Mouse (Mus musculus) forebrain, embryonic 13.5 days (tissue): Measurements from ENCODE around the gene Igtp. TPM values are rescaled to one million over a fixed set of nuclear protein-coding genes. Genes with fewer than 3 reads are reported as not detected.
A peak's percentile ranks its signal among the peaks of the same experiment; 100 is the strongest.
"Not testable (repeated sequence)": the region's sequence is repeated elsewhere in the genome, so short reads cannot be mapped to it uniquely, and the experiment has no call there.

Source experiments
- ATAC-seq: fragments of 200-750 bp; cut with Nextera tagmentation; 2 replicates; pipeline ENCODE4 v1.8.0; 2017
- H3K27ac ChIP-seq: fragments of 300-500 bp; sonication (generic); 2 replicates; pipeline ENCODE4 v1.5.1; 2015; ENCODE audit warnings: inconsistent platforms, mild to moderate bottlenecking, moderate library complexity
- H3K27me3 ChIP-seq: fragments of 300-500 bp; sonication (generic); 2 replicates; pipeline ENCODE4 v1.6.1; 2015; ENCODE audit warnings: mild to moderate bottlenecking, inconsistent platforms
- H3K36me3 ChIP-seq: fragments of 300-500 bp; sonication (generic); 2 replicates; pipeline ENCODE4 v1.6.1; 2015; ENCODE audit warnings: mild to moderate bottlenecking, inconsistent platforms; ENCODE audit not compliant: poor library complexity, severe bottlenecking
- H3K4me1 ChIP-seq: fragments of 300-500 bp; sonication (generic); 2 replicates; pipeline ENCODE4 v1.6.1; 2015; ENCODE audit warnings: inconsistent platforms
- H3K4me2 ChIP-seq: fragments of 300-500 bp; sonication (generic); 2 replicates; pipeline ENCODE4 v1.6.1; 2015; ENCODE audit warnings: inconsistent platforms, mild to moderate bottlenecking, moderate library complexity
- H3K4me3 ChIP-seq: fragments of 300-500 bp; sonication (generic); 2 replicates; pipeline ENCODE4 v1.5.1; 2015; ENCODE audit warnings: mild to moderate bottlenecking, inconsistent platforms
- H3K9ac ChIP-seq: fragments of 300-500 bp; sonication (generic); 2 replicates; pipeline ENCODE4 v1.6.1; 2015; ENCODE audit warnings: mild to moderate bottlenecking, inconsistent platforms
- H3K9me3 ChIP-seq: fragments of 300-500 bp; sonication (generic); replicated peaks from 2 replicates; pipeline ENCODE4 v1.6.1; 2016; ENCODE audit warnings: inconsistent platforms
- WGBS: fragments of 180-500 bp; shearing (Covaris S2); methylation state at CpG from one replicate; pipeline ENCODE4 v1.1.7; 2015; 5-methylcytosine and 5-hydroxymethylcytosine counted together
- polyA plus RNA-seq: library from polyadenylated mRNA; unstranded; fragments of >200 nt; fragmentation: Nextera tagmentation; extraction: Ambion mirVana; gene quantifications from 2 replicates; pipeline ENCODE4 v1.2.1, GENCODE M21; 2015

Gene Igtp
- polyA plus RNA-seq, 1 experiment from 2014 or later: 0.83 TPM

DNA sequence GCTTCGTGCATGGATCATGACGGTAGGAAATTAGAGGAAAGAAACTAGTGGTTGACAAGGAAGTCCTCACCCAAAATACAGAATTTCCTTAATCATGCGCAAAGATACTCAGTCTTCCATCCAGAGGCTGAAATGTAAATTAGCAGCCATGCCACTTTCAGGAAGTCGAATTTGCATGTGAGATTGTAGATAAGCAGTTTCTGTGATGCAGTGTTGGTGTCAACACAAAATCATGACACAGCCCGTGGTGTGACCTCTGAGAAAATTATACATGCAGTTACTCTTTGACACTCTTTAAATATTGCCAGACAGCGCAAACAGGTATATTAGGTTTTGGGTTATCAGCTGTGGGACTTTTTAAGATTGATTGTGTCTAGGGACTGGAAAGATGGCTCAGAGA is 9.7 kb upstream of the Igtp start:
- 94% methylated on average over 6 of the region's 6 CpGs for WGBS
- H3K4me3 ChIP-seq: no peak overlapping the region
- no peaks in the 10 kb centered on the region for H3K36me3 ChIP-seq
- H3K9ac ChIP-seq: no peak overlapping the region
- no peaks in the 10 kb centered on the region for H3K27me3 ChIP-seq
- H3K27ac ChIP-seq: no peak overlapping the region
- no peak overlapping the region for H3K4me2 ChIP-seq
- ATAC-seq: no peak
- H3K9me3 ChIP-seq: no peaks in the 10 kb centered on the region
- H3K4me1 ChIP-seq: no peaks in the 10 kb centered on the region

DNA sequence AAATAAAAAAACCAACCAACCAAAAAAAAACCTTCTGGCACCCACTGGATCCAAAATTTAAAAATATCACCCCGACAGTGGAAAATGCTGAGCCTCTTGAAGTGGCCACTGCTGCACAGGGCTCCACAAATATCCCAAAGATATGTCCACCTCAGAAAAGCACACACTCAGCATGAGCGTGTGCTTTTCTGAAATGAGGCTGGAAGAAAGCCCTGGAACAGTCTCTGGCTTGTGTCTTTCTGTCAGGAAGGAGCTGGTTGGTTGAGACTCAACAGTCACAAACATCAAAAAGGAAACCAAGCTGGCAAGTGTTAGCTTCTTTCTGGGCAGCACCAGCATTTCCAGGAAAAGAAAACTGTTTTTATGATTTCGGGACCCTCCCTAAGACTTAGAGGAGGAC is 6.0 kb upstream of the Igtp start:
- 86% methylated on average over 3 of the region's 3 CpGs for WGBS
- H3K4me2 ChIP-seq: no peak overlapping the region

DNA sequence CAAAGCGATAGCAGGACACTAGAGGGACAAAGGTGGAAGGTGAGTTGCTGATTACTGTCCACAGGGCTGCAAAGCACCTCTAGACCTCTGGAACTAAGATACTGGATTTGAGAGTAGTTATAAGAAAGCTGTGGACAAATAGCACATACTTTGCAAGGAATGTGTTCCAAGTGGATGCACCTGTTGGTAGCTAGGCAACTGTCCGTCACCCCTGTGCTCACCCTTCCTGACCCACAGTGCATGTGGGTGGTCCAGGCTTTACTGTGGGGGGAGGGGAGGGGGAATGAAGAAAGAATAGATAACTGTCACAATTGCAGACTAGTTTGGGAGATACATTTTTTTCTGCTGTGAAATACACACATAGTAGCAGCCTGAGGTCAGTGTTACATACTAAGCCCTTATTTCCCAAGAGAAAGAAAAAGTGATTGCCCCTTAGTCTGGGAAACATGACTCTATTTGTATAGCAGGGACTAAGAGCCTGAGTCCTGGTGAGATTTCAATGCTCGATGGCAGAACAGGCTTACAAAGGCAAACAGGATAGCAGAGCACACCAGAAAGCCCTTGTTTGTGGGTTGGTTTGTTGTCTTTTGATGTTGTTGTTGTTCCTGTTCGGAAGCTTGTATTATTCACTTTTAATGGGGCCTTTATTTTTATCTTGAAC is 5.4 kb upstream of the Igtp start:
- Histone ChIP-seq H3K9me3 (no peaks in the 10 kb centered on the region), H3K4me1 (peaks cover under 1% of the 10 kb centered on the region; the same call in 1 of the 2 replicates), H3K27ac (no peak overlapping the region), H3K4me3 (no peak overlapping the region), H3K4me2 (no peak overlapping the region), H3K36me3 (no peaks in the 10 kb centered on the region), H3K27me3 (no peaks in the 10 kb centered on the region), H3K9ac (no peak overlapping the region)
- 45% methylated on average over 4 of the region's 4 CpGs for WGBS
- no peak for ATAC-seq

More for the DNA sequence above, 6.0 kb upstream of the Igtp start:
- Histone ChIP-seq H3K27ac (no peak overlapping the region), H3K9ac (no peak overlapping the region), H3K27me3 (no peaks in the 10 kb centered on the region), H3K4me1 (no peaks in the 10 kb centered on the region), H3K36me3 (no peaks in the 10 kb centered on the region), H3K4me3 (no peak overlapping the region), H3K9me3 (no peaks in the 10 kb centered on the region)
- no peak for ATAC-seq

DNA sequence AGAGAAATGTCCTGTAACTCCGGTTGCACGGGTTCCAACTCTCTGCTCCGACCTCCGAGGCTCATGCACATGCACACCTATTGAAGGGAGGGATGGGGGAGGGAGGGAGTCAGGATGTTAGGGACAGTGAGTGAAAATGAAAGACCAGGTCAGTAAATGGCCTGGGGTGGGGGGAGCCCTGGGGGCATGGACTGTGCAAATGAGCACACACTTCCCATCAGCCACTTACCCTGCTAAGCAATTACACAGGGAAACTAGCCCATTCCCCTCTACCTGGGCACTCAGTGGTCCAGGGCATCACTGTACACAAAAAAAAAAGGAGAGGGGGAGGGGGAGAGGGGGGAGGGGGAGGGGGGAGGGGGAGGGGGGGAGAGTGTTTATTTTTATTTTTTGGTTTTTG is 693 bp upstream of the Igtp start:
- WGBS: 78% methylated on average over 4 of the region's 4 CpGs
- Histone ChIP-seq H3K27ac (no peak overlapping the region), H3K4me2 (peak overlapping the region; percentile 62), H3K9me3 (no peaks in the 10 kb centered on the region), H3K9ac (no peak overlapping the region), H3K4me1 (peaks cover 5% of the 10 kb centered on the region; the same call in 1 of the 2 replicates), H3K4me3 (no peak overlapping the region), H3K27me3 (no peaks in the 10 kb centered on the region), H3K36me3 (no peaks in the 10 kb centered on the region)
- ATAC-seq: no peak

DNA sequence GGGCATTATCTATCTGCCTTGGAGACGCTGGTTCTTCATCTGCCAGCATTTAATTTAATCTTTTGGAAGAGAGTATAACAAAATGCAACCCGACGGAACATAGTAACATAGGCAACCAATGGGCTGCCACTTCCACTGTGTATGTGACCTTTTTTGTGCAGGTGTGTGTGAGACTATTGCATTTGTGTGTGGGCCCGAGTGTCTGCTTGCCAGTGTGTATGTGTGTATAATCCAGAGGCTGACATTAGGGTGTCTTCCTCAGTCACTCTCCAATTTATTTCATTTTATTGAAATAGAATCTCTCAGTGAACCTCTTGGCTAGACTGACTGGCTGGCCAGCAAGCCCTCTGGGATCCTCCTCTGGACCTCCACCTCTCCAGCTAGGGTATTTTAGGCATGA is 870 bp downstream of the Igtp start:
- WGBS: 86% methylated on average over 4 of the region's 4 CpGs
- ATAC-seq: no peak

DNA sequence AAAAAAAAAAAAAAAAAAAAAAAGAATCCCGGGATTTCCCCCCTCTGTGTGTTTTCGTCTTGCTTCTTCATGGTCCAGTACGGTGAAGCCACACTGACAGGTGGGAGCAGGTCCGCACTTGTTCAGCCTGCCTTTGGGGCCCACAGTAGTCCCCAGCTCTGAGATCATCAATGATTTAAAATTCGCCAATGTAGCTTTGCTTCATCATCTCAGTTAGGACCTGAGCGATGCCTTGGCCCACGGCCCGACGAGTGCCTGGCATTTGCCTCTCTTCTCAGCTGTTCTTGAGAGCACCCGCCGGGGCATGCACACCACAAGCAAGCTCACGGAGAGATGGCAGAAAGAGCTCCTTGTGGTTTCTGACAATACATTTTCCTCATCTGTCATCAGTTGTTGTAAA is 1.7 kb downstream of the Igtp start:
- Histone ChIP-seq H3K27ac (no peak overlapping the region), H3K4me1 (peaks cover 5% of the 10 kb centered on the region; the same call in 1 of the 2 replicates), H3K4me3 (no peak overlapping the region), H3K9ac (no peak overlapping the region), H3K9me3 (no peaks in the 10 kb centered on the region), H3K4me2 (no peak overlapping the region), H3K27me3 (no peaks in the 10 kb centered on the region), H3K36me3 (no peaks in the 10 kb centered on the region)
- ATAC-seq: no peak
- WGBS: 91% methylated on average over 12 of the region's 12 CpGs

More for the DNA sequence above, 870 bp downstream of the Igtp start:
- Histone ChIP-seq H3K4me1 (peaks cover 5% of the 10 kb centered on the region; the same call in 1 of the 2 replicates), H3K27ac (no peak overlapping the region), H3K4me2 (no peak overlapping the region), H3K4me3 (no peak overlapping the region), H3K27me3 (no peaks in the 10 kb centered on the region), H3K36me3 (no peaks in the 10 kb centered on the region), H3K9me3 (no peaks in the 10 kb centered on the region), H3K9ac (no peak overlapping the region)

DNA sequence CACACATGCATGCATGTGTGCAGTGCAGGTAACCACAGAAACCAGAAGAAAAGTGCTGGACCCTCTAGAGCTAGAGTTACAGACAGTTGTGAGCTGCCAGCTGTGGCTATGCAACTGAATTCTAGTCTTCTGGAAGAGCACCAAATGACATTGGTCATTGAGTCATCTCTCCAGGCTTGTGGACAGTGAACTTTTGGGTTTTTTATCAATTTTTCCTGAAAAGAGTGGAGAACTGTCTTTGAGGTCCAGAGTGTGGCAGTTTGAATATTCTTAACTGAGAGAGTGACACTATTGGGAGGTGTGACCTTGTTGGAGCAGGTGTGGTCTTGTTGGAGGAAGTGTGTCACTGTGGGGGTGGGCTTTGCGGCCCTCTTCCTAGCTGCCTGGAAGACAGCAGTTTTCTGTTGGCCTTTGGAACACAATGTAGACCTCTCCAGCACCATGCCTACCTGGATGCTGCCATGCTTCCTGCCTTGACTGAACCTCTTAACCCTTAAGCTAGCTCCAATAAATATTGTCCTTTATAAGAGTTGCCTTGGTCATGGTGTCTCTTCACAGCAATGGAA is 11.0 kb downstream of the Igtp start:
- Histone ChIP-seq H3K9me3 (no peaks in the 10 kb centered on the region), H3K4me1 (peaks cover 4% of the 10 kb centered on the region; the same call in 1 of the 2 replicates), H3K9ac (no peak overlapping the region), H3K4me2 (no peak overlapping the region), H3K27ac (no peak overlapping the region), H3K27me3 (no peaks in the 10 kb centered on the region), H3K36me3 (no peaks in the 10 kb centered on the region), H3K4me3 (no peak overlapping the region)
- WGBS: 96% methylated on average over 1 of the region's 1 CpGs
- no peak for ATAC-seq

DNA sequence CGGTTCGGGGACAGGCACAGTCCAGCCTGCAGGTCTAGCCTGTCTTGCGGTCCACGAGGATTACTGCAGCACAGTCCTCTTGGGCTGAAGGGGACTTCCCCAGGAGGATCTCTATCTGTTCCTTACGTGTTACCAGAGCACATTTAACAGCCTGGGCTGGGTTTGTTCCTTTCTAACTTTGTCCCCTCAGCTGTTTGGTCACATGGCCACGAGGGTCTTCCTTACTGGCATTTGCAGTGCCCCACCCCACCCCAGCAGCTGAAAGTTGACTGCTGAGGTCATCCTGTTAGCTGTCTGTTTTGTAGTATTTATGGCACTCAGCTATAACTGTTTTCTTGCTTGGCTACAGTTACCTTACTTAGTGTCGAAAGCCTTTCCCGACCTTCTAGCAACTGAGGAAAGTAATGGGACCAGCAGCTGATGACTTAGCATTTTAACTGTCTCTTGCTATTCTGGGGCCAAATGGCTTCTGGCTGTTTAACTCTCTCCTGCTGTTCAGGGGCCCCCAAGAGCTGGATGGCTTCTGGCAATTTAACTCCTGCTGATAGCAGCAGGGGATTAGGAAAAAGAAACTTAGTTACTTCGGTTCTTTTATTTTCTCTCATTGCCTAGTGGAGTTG is 11.8 kb downstream of the Igtp start:
- Histone ChIP-seq H3K4me1 (peaks cover 4% of the 10 kb centered on the region; the same call in 1 of the 2 replicates), H3K9me3 (no peaks in the 10 kb centered on the region), H3K36me3 (no peaks in the 10 kb centered on the region), H3K27ac (no peak overlapping the region), H3K4me2 (no peak overlapping the region), H3K27me3 (no peaks in the 10 kb centered on the region), H3K4me3 (no peak overlapping the region), H3K9ac (no peak overlapping the region)
- no peak for ATAC-seq
- 18% methylated on average over 9 of the region's 9 CpGs for WGBS

DNA sequence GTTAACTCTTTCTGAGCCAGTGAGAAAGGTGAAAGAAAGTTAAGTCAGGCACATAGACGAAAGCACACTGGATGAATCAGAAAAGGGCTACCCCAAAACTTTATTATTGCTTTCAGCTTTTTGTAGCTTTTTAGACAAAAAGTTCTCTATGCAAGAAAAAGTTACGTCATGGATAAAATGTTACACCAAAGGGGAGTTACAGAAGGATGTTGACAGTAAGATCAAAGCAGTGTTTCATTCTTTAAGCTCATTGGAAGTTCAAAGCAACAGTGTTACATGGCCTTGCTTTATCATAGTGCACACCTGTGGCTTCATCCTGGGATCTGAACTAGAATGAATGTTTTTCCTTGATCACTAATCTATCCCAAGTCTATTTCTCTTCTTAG is 12.3 kb downstream of the Igtp start:
- H3K4me1 ChIP-seq: peaks cover 4% of the 10 kb centered on the region; the same call in 1 of the 2 replicates
- WGBS: 8% methylated on average over 2 of the region's 2 CpGs
- H3K27me3 ChIP-seq: no peaks in the 10 kb centered on the region
- no peak overlapping the region for H3K4me3 ChIP-seq
- H3K9me3 ChIP-seq: no peaks in the 10 kb centered on the region
- no peak overlapping the region for H3K4me2 ChIP-seq
- H3K36me3 ChIP-seq: no peaks in the 10 kb centered on the region
- H3K27ac ChIP-seq: no peak overlapping the region
- no peak overlapping the region for H3K9ac ChIP-seq
- no peak for ATAC-seq

DNA sequence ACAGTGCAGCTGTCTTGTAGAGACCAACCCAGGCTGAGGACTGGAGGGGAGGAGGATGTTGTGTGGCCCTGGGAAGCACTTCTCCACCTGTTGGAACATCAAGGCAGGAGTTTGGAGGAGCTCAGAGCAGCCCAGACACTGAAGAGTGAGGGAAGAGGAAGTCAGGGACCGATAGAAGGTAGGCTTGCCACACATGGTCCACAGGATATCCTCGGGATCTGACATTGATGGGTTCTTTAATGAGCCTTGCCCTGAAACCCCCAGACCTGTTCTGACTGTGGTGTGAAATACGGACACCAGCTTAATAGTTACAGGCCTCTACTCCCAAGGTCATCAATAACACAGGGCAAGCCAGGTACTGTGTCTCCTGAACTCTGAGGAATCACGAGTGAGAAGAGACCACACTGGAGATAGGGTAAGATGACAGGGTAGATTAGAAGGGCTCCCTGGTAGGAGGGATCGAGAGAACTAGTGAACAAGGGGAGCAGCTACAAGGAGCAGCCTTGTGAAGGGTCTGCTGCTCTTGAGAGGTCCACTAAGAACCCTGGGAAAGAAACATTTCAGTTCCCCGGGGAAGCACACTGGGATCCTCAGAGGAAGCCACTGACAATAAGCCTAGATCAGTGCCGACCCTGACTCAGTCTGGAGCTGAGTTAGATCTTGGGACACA is 14.5 kb downstream of the Igtp start:
- no peaks in the 10 kb centered on the region for H3K36me3 ChIP-seq
- no peaks in the 10 kb centered on the region for H3K9me3 ChIP-seq
- H3K4me2 ChIP-seq: no peak overlapping the region
- ATAC-seq: no peak
- H3K27ac ChIP-seq: no peak overlapping the region
- H3K4me1 ChIP-seq: peaks cover 4% of the 10 kb centered on the region; the same call in 1 of the 2 replicates
- 82% methylated on average over 7 of the region's 7 CpGs for WGBS
- no peak overlapping the region for H3K9ac ChIP-seq
- no peak overlapping the region for H3K4me3 ChIP-seq
- H3K27me3 ChIP-seq: no peaks in the 10 kb centered on the region

DNA sequence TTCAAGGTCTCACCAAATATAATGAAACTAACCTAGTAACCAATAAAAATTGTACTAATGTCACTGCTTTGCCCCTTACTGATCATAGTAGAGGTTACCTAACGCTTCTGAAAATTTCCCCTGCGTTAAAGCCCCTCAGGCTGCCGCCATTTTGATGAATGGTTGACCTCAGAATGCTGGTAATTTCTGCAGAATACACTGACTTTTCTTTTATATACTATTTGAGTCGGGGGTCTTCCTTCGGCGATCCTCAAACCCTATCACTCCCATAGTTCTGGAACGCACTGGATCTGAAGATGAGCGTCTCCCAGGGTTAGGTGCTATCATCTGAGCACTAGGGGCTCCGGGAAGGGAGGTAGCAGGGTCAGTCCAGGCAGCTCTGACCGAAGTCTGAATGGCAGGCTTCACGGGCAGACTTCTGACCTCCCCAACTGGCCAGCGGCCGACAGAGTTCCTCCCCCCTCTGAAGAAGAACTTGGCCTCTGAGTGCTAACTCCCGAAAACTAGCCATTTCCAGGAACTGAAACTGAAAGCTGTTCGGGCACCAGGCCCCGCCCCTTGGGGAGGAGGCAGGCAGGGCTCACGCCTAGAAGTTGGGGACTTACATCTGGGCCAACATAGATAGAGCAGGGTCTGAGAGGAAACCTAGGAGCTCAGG is 15.2 kb downstream of the Igtp start:
- Histone ChIP-seq H3K4me2 (peak overlapping the region; percentile 39), H3K9ac (no peak overlapping the region), H3K36me3 (no peaks in the 10 kb centered on the region), H3K9me3 (no peaks in the 10 kb centered on the region), H3K27me3 (no peaks in the 10 kb centered on the region), H3K27ac (no peak overlapping the region), H3K4me3 (peak overlapping the region; percentile 25), H3K4me1 (peaks cover 4% of the 10 kb centered on the region; the same call in 1 of the 2 replicates)
- 57% methylated on average over 17 of the region's 17 CpGs for WGBS
- ATAC-seq: no peak

DNA sequence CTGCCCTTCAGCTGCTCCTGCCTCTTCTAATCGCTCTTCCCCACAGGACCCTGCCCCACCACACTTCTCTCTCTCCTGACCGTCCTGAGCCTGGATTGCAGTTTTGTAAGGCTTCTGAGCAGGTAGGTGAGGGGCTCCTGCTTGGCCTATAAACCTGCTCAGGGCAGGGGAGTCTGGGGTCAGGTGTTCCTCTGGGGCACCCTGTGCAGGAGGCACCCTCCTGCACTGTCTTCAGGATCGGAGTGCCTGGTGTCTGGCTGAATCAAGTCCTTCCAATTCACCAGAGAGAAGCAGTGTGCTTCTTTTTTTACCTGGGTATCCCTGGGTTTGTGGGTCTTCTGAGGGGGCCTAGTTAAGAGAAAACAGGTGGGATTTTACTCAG is 15.7 kb downstream of the Igtp start:
- ATAC-seq, H3K9me3 ChIP-seq, H3K36me3 ChIP-seq, H3K27ac ChIP-seq, H3K4me3 ChIP-seq, H3K27me3 ChIP-seq, H3K4me1 ChIP-seq, H3K9ac ChIP-seq: not testable (repeated sequence)
- H3K4me2 ChIP-seq: peak overlapping the region; percentile 39; the same call in 1 of the 2 replicates
- WGBS: 43% methylated on average over 2 of the region's 3 CpGs
